Mouse (Mus musculus) embryonic facial prominence, embryonic 14.5 days (tissue): ENCODE measurements around the gene Msl1. TPM values are rescaled to one million over a fixed set of nuclear protein-coding genes. Genes with fewer than 3 reads are reported as not detected.
"Not testable (repeated sequence)": the region's sequence is repeated elsewhere in the genome, so short reads cannot be mapped to it uniquely, and the experiment has no call there.

Source experiments
- ATAC-seq: fragments of 200-750 bp; cut with Nextera tagmentation; 2 replicates; pipeline ENCODE4 v1.8.0; 2017; ENCODE audit warnings: low read depth, moderate number of reproducible peaks, moderate TSS enrichment
- DNase-seq: peaks from one replicate; pipeline ENCODE4 v3.0.0-alpha.2; 2015; ENCODE audit warnings: low spot score
- H3K27ac ChIP-seq: fragments of 300-500 bp; sonication (generic); replicated peaks from 2 replicates; pipeline ENCODE4 v1.5.1; 2014; ENCODE audit warnings: low read depth, mild to moderate bottlenecking, low read length, moderate library complexity
- H3K27me3 ChIP-seq: fragments of 300-500 bp; sonication (generic); replicated peaks from 2 replicates; pipeline ENCODE4 v1.6.1; 2014; ENCODE audit warnings: low read length; ENCODE audit not compliant: control insufficient read depth, insufficient read depth
- H3K36me3 ChIP-seq: fragments of 300-500 bp; sonication (generic); 2 replicates; pipeline ENCODE4 v1.6.1; 2014; ENCODE audit warnings: low read length, mixed read lengths; ENCODE audit not compliant: control insufficient read depth, insufficient read depth
- H3K4me1 ChIP-seq: fragments of 300-500 bp; sonication (generic); 2 replicates; pipeline ENCODE4 v1.6.1; 2014; ENCODE audit warnings: antibody characterized with exemption, low read length; ENCODE audit not compliant: control insufficient read depth, insufficient read depth
- H3K4me2 ChIP-seq: fragments of 300-500 bp; sonication (generic); 2 replicates; pipeline ENCODE4 v1.6.1; 2014; ENCODE audit warnings: low read depth, mild to moderate bottlenecking, low read length, moderate library complexity, mixed read lengths
- H3K4me3 ChIP-seq: fragments of 300-500 bp; sonication (generic); 2 replicates; pipeline ENCODE4 v1.5.1; 2014; ENCODE audit warnings: low read depth, mild to moderate bottlenecking, low read length
- H3K9ac ChIP-seq: fragments of 300-500 bp; sonication (generic); 2 replicates; pipeline ENCODE4 v1.6.1; 2014; ENCODE audit warnings: low read depth, mild to moderate bottlenecking, low read length, moderate library complexity, mixed read lengths
- H3K9me3 ChIP-seq: fragments of 300-500 bp; sonication (generic); 2 replicates; pipeline ENCODE4 v1.6.1; 2016; ENCODE audit warnings: low read length; ENCODE audit not compliant: control insufficient read depth
- WGBS: fragments of 180-500 bp; shearing (Covaris S2); extraction: QIAGEN DNeasy Blood & Tissue Kit; methylation state at CpG from one replicate; pipeline ENCODE4 v1.1.7; 2014; 5-methylcytosine and 5-hydroxymethylcytosine counted together
- polyA plus RNA-seq: library from polyadenylated mRNA; unstranded; fragments of >200 nt; fragmentation: Nextera tagmentation; extraction: Ambion mirVana; gene quantifications from 2 replicates; pipeline ENCODE4 v1.2.1, GENCODE M21; 2014

Msl1 gene
- polyA plus RNA-seq, 1 experiment from 2014 or later: 18.1 TPM

DNA sequence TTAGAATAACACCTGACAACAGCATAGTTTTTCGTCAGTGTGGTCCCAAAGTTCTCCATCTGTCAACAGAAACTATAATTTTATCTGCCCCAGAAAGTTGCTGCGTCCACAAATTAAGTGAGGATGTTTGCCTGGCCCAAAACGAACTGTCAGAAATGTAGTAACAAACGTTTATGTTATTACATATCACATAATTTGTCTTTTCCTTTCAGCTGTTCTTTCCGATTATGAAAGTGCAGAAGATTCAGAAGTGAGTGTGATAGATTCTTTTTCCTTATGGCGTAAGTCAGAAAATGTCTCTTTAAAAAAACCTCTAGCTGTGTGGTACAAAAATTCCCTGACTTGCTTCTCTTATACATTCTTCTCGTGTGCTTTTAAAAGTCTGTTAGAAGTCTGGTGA is 15.4 kb downstream of the Msl1 start:
- WGBS: 63% methylated on average over 7 of the region's 7 CpGs
- Histone ChIP-seq H3K27me3 (no peaks in the 10 kb centered on the region), H3K9me3 (no peaks in the 10 kb centered on the region), H3K9ac (peak overlapping the region; percentile 95), H3K4me2 (peak overlapping the region; percentile 70), H3K4me1 (peaks cover 14% of the 10 kb centered on the region; the same call in 1 of the 2 replicates), H3K4me3 (peak overlapping the region; percentile 92), H3K36me3 (peaks cover 74% of the 10 kb centered on the region), H3K27ac (peak overlapping the region; percentile 97)
- ATAC-seq (no peak), DNase-seq (no peak)

DNA sequence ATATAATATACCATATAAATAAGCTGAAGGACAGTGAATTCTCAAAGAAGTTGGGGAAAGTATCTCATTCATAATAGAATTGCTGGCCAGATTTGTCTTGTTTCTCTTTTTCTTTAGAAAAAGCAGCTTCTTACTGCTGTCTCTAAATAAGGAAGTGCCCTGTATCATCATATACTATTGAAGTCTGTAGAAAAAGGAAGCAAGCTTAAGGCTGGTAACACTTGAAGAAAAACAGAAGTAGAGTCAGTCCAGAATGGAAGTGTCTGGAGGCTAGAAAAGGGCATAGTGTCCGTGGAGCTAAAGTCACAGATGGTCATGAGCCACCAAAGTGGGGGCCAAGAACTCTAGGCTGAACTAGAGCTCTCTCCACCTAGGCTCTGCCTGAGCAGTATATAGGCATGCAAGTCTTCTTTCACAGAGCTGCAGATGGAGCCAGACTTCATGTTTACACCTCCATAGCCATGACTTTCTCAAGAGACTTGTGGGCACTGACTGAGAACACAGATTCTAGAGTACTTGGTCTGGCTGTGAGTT is 21.5 kb downstream of the Msl1 start:
- H3K36me3 ChIP-seq: peaks cover 97% of the 10 kb centered on the region
- DNase-seq (no peak), ATAC-seq (no peak)
- H3K4me1 ChIP-seq: no peaks in the 10 kb centered on the region
- no peaks in the 10 kb centered on the region for H3K9me3 ChIP-seq
- WGBS: 96% methylated on average over 1 of the region's 1 CpGs
- no peak overlapping the region for H3K4me2 ChIP-seq
- no peaks in the 10 kb centered on the region for H3K27me3 ChIP-seq
- H3K9ac ChIP-seq: no peak overlapping the region
- no peak overlapping the region for H3K27ac ChIP-seq
- H3K4me3 ChIP-seq: no peak overlapping the region

DNA sequence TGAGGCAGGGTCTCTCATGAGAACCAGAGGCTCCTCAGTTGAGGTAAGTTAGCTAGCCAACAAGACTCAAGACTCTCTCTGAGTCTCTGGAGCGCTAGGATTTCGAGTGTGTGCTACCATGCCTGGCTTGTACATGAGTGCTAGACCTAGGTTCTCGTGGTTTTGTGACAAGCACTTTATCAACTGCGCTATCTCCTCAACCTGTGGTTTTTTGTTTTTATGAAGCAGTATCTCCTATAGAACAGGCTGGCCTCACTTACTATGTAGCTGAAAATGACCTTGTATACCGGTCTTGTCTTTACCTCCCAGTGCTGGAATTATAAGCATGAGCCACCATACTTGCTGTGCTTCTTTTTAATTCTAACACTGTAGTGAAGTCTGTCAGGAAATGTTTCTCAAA is 25.7 kb downstream of the Msl1 start:
- Histone ChIP-seq H3K9me3 (no peaks in the 10 kb centered on the region), H3K4me3 (no peak overlapping the region), H3K36me3 (peaks cover 98% of the 10 kb centered on the region), H3K4me2 (no peak overlapping the region), H3K27me3 (no peaks in the 10 kb centered on the region), H3K4me1 (no peaks in the 10 kb centered on the region), H3K9ac (no peak overlapping the region), H3K27ac (no peak overlapping the region)
- 93% methylated on average over 5 of the region's 5 CpGs for WGBS
- ATAC-seq (no peak), DNase-seq (no peak)

DNA sequence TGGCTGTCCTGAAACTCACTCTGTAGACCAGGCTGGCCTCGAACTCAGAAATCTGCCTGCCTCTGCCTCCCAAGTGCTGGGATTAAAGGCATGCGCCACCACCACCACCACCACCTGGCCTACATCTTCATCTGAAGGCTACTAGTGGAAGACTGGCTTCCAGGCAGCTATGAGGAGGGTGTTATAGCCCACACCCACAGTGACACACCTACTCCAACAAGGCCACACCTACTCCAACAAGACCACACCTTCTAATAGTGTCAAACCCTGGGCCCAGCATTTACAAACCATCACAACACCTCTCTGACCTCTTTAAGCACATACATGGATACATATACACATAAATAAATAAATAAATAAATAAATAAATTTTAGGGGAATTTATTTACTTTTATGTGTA is 30.8 kb downstream of the Msl1 start:
- ATAC-seq, H3K4me1 ChIP-seq: not testable (repeated sequence)
- 94% methylated on average over 2 of the region's 2 CpGs for WGBS

DNA sequence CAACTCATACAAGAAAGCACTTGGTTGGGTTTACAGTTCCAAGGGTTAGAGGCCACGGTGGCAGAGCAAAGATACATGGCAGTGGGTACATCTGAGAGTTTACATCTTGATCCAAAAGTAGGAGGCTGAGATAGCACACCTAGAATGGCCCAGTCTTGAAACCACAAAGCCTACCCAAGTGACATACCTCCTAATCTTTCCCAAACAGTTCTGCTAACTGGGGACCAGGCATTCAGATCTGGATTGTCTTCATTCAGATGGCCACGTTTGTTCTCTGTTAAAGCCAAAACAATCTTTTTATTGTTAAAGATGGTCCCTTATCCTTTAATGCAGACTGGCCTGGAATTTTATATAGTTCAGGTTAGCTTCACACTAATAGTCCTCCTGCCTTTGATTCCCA is 32.6 kb downstream of the Msl1 start:
- DNase-seq: no peak
- Histone ChIP-seq H3K27ac (no peak overlapping the region), H3K9ac (no peak overlapping the region), H3K4me1 (no peaks in the 10 kb centered on the region), H3K9me3 (no peaks in the 10 kb centered on the region), H3K36me3 (peaks cover 96% of the 10 kb centered on the region), H3K4me3 (no peak overlapping the region), H3K4me2 (no peak overlapping the region), H3K27me3 (no peaks in the 10 kb centered on the region)
- no peak for ATAC-seq
- 87% methylated on average over 2 of the region's 2 CpGs for WGBS

More for the DNA sequence above, 30.8 kb downstream of the Msl1 start:
- H3K9ac ChIP-seq, H3K27me3 ChIP-seq, H3K4me3 ChIP-seq, H3K27ac ChIP-seq, H3K4me2 ChIP-seq, DNase-seq, H3K9me3 ChIP-seq: not testable (repeated sequence)
- peaks cover 96% of the 10 kb centered on the region for H3K36me3 ChIP-seq

DNA sequence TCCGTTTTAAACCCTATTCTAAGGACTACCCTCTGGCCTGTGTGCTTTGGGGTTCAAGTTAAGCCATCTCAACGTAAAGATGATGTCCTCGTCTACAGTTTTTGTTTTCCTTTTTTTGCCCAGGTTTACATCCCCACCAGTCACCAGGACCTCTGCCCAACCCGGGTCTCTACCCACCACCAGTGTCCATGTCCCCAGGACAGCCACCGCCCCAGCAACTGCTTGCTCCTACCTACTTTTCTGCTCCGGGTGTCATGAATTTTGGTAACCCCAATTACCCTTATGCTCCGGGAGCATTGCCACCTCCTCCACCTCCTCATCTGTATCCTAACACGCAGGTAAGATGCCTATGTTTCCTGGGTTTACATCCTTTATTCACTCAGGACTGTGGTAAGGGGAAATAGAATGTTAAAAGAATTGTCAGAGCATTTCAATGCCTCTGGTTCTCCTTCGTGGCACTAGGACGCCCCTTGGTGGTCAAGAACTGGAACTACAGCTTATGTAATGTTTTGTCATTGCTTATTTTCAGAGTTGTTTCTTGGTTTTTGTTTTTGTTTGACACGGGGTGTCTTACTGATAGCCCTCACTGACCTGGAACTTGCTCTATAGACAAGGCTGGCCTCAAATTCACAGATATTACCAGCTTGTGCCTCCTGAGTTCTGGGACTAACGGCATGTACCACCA is 33.9 kb downstream of the Msl1 start:
- no peak overlapping the region for H3K4me3 ChIP-seq
- DNase-seq: no peak
- peaks cover 94% of the 10 kb centered on the region for H3K36me3 ChIP-seq
- no peaks in the 10 kb centered on the region for H3K4me1 ChIP-seq
- no peak overlapping the region for H3K4me2 ChIP-seq
- no peaks in the 10 kb centered on the region for H3K9me3 ChIP-seq
- 72% methylated on average over 12 of the region's 12 CpGs for WGBS
- H3K27ac ChIP-seq: no peak overlapping the region
- H3K27me3 ChIP-seq: no peaks in the 10 kb centered on the region
- ATAC-seq: no peak
- H3K9ac ChIP-seq: no peak overlapping the region

DNA sequence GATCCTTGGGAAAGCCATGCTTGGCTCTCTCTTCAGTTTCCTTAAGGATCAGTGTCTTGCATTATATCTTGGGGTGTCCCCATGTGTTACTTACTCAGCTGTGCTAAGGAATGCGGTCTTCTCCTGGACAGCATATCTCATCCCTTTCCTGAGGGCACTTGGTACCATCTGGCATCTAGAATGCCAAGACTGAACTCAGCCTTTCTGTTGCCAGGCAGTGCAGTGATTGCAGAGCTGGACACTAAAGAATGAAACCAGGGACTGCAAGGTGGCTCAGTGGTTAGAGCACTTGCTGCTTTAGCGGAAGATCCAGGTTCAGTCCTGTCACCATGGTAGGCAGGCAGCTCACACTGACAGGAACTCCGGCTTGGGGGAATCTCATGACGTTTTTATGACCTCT is 34.6 kb downstream of the Msl1 start:
- no peak overlapping the region for H3K4me3 ChIP-seq
- H3K27me3 ChIP-seq: no peaks in the 10 kb centered on the region
- no peak overlapping the region for H3K9ac ChIP-seq
- H3K9me3 ChIP-seq: no peaks in the 10 kb centered on the region
- WGBS: 85% methylated on average over 4 of the region's 4 CpGs
- H3K27ac ChIP-seq: no peak overlapping the region
- no peak overlapping the region for H3K4me2 ChIP-seq
- DNase-seq: no peak
- no peak for ATAC-seq
- no peaks in the 10 kb centered on the region for H3K4me1 ChIP-seq
- peaks cover 87% of the 10 kb centered on the region for H3K36me3 ChIP-seq

DNA sequence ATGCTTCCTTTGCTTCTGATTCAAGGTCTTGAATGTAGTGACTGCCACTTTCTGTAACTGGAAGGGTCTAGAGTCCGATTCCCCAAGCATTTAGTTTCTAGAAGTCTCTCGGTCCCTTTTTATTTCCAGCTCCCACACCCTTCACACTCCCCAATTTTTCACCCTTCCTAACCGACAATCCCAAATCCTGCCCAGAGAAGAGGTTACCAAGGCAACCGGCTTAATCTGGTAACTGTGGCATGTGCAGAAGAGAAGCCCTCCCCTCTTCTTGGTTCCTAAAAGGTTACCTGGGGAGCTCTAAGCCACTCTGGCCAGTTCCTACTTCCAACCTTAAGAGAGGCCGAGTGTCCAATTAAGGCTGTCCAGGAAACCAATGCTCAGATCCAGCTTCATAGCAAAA is 40.0 kb downstream of the Msl1 start:
- H3K9ac ChIP-seq: no peak overlapping the region
- DNase-seq (no peak), ATAC-seq (no peak)
- no peaks in the 10 kb centered on the region for H3K9me3 ChIP-seq
- no peak overlapping the region for H3K27ac ChIP-seq
- peaks cover 35% of the 10 kb centered on the region for H3K36me3 ChIP-seq
- H3K4me1 ChIP-seq: peaks cover 10% of the 10 kb centered on the region
- H3K4me2 ChIP-seq: no peak overlapping the region
- H3K4me3 ChIP-seq: no peak overlapping the region
- no peaks in the 10 kb centered on the region; the same call in 1 of the 2 replicates for H3K27me3 ChIP-seq
- 56% methylated on average over 5 of the region's 5 CpGs for WGBS

DNA sequence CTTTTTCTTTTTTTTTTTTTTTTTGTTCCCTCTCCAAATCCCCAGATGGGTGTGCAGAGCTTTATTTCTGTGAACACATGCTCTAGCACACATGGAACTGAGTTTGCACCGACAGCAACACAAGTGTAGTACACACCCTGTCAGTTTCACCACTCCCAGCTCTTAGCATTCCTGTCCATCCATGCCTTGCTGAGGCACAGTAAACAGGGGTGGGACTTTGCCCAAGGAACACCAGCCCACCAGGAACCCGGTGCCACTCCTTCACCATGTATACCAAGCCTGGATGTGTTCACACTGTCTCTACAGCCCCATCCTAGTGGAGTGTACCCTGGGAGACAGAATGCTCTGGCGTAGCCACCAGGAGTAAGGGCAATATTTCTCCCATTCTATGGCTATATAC is 40.4 kb downstream of the Msl1 start:
- ATAC-seq (no peak), DNase-seq (no peak)
- Histone ChIP-seq H3K4me1 (peaks cover 10% of the 10 kb centered on the region), H3K4me3 (no peak overlapping the region), H3K27me3 (no peaks in the 10 kb centered on the region; the same call in 1 of the 2 replicates), H3K9me3 (no peaks in the 10 kb centered on the region), H3K36me3 (peaks cover 32% of the 10 kb centered on the region), H3K9ac (0 out of 2 replicates have a peak overlapping the region, but pooled peaks have one; percentile 4), H3K27ac (no peak overlapping the region), H3K4me2 (no peak overlapping the region)
- 55% methylated on average over 3 of the region's 3 CpGs for WGBS
